Mouse (Mus musculus) E14TG2a.4 (cell line): ENCODE measurements at regions not wholly inside any gene's neighbourhood (a gene's known extent, or its start where the extent isn't known, plus 50 kb on each side); places are given as distances from the start of the nearest gene placed in this dataset.
"Not testable (repeated sequence)": the region's sequence is repeated elsewhere in the genome, so short reads cannot be mapped to it uniquely, and the experiment has no call there.

ENCODE experiments used
- H3K27me3 ChIP-seq: 2 replicates; pipeline ENCODE4 v1.6.1; 2014; ENCODE audit warnings: low read length, control low read depth; ENCODE audit not compliant: insufficient read depth
- H3K36me3 ChIP-seq: 2 replicates; pipeline ENCODE4 v1.6.1; 2014; ENCODE audit warnings: low read length, control low read depth; ENCODE audit not compliant: insufficient read depth
- H3K4me1 ChIP-seq: replicated peaks from 2 replicates; pipeline ENCODE4 v1.6.1; 2014; ENCODE audit warnings: low read depth, low read length, control low read depth
- H3K4me3 ChIP-seq: replicated peaks from 2 replicates; pipeline ENCODE4 v1.5.1; 2014; ENCODE audit warnings: mild to moderate bottlenecking, low read length
- H3K9me3 ChIP-seq: 2 replicates; pipeline ENCODE4 v1.6.1; 2014; ENCODE audit warnings: low read length, control low read depth
- CTCF ChIP-seq: conservative IDR thresholded peaks from 2 replicates; pipeline ENCODE4 v1.5.1; 2014; ENCODE audit warnings: low read length
- NANOG ChIP-seq: IDR thresholded peaks from 2 replicates; pipeline ENCODE4 v1.6.1; 2014; ENCODE audit warnings: borderline replicate concordance, low read length, mixed read lengths
- POU5F1 ChIP-seq: IDR thresholded peaks from 2 replicates; pipeline ENCODE4 v1.6.1; 2014; ENCODE audit warnings: low read length, borderline replicate concordance

- no peak for TF ChIP-seq NANOG
- TF ChIP-seq CTCF: no peak
- TF ChIP-seq POU5F1: no peak
- Histone ChIP-seq H3K4me1 (no peaks in the 10 kb centered on the region), H3K4me3 (no peak overlapping the region), H3K9me3 (peaks cover 25% of the 10 kb centered on the region), H3K27me3 (no peaks in the 10 kb centered on the region), H3K36me3 (peaks cover 9% of the 10 kb centered on the region; the same call in 1 of the 2 replicates)
These were observed 214.6 kb upstream of the Cntn5 start for GRCm38 (mm10) chr9:11119153-11119552.

GRCm38 (mm10) chr9:11107828-11108227 is 203.3 kb upstream of the Cntn5 start:
- not testable (repeated sequence) for H3K9me3 ChIP-seq, H3K27me3 ChIP-seq, H3K36me3 ChIP-seq, H3K4me3 ChIP-seq
- TF ChIP-seq NANOG: peak; percentile 10; the same call in 1 of the 2 replicates
- H3K4me1 ChIP-seq: peaks cover 13% of the 10 kb centered on the region

GRCm38 (mm10) chr9:11107212-11107611 is 202.6 kb upstream of the Cntn5 start:
- TF ChIP-seq NANOG (peak; percentile 89), POU5F1 (peak; percentile 25; the same call in 1 of the 2 replicates)
- H3K27me3 ChIP-seq: not testable (repeated sequence)

GRCm38 (mm10) chr9:11106268-11106667 is 201.7 kb upstream of the Cntn5 start:
- no peak overlapping the region for H3K4me3 ChIP-seq

More at GRCm38 (mm10) chr9:11107212-11107611, 202.6 kb upstream of the Cntn5 start:
- Histone ChIP-seq H3K4me1 (peaks cover 19% of the 10 kb centered on the region), H3K4me3 (0 out of 2 replicates have a peak overlapping the region, but pooled peaks have one; percentile 17)
- H3K9me3 ChIP-seq, H3K36me3 ChIP-seq: not testable (repeated sequence)

GRCm38 (mm10) chr9:11103448-11103847 is 198.9 kb upstream of the Cntn5 start:
- Histone ChIP-seq H3K4me1 (peaks cover 22% of the 10 kb centered on the region), H3K36me3 (peaks cover 4% of the 10 kb centered on the region; the same call in 1 of the 2 replicates)
- no peak for TF ChIP-seq POU5F1
- no peak for TF ChIP-seq NANOG
- TF ChIP-seq CTCF: no peak

More at GRCm38 (mm10) chr9:11106268-11106667, 201.7 kb upstream of the Cntn5 start:
- H3K36me3 ChIP-seq: peaks cover 4% of the 10 kb centered on the region; the same call in 1 of the 2 replicates
- peak; percentile 96 for TF ChIP-seq NANOG
- TF ChIP-seq POU5F1: peak; percentile 77; the same call in 1 of the 2 replicates
- TF ChIP-seq CTCF: no peak
- no peaks in the 10 kb centered on the region for H3K27me3 ChIP-seq
- H3K9me3 ChIP-seq: peaks cover 9% of the 10 kb centered on the region; the same call in 1 of the 2 replicates
- H3K4me1 ChIP-seq: peaks cover 22% of the 10 kb centered on the region

GRCm38 (mm10) chr9:11092874-11093273 is 188.3 kb upstream of the Cntn5 start:
- Histone ChIP-seq H3K9me3 (peaks cover 36% of the 10 kb centered on the region), H3K4me1 (no peaks in the 10 kb centered on the region), H3K27me3 (no peaks in the 10 kb centered on the region), H3K36me3 (no peaks in the 10 kb centered on the region), H3K4me3 (no peak overlapping the region)
- TF ChIP-seq POU5F1: no peak

More at GRCm38 (mm10) chr9:11103448-11103847, 198.9 kb upstream of the Cntn5 start:
- no peak overlapping the region for H3K4me3 ChIP-seq
- peaks cover 17% of the 10 kb centered on the region; the same call in 1 of the 2 replicates for H3K9me3 ChIP-seq
- H3K27me3 ChIP-seq: no peaks in the 10 kb centered on the region

GRCm38 (mm10) chr9:11067125-11067524 is 162.6 kb upstream of the Cntn5 start:
- H3K4me3 ChIP-seq, H3K4me1 ChIP-seq, H3K27me3 ChIP-seq, H3K36me3 ChIP-seq: not testable (repeated sequence)
- H3K9me3 ChIP-seq: peaks cover 45% of the 10 kb centered on the region

GRCm38 (mm10) chr9:11062856-11063255 is 158.3 kb upstream of the Cntn5 start:
- no peak for TF ChIP-seq POU5F1
- no peak for TF ChIP-seq NANOG
- TF ChIP-seq CTCF: no peak

More at GRCm38 (mm10) chr9:11062856-11063255, 158.3 kb upstream of the Cntn5 start:
- Histone ChIP-seq H3K27me3 (no peaks in the 10 kb centered on the region), H3K4me3 (no peak overlapping the region), H3K4me1 (no peaks in the 10 kb centered on the region), H3K9me3 (peaks cover 17% of the 10 kb centered on the region), H3K36me3 (no peaks in the 10 kb centered on the region)
